Mouse (Mus musculus) urinary bladder, postnatal 25 days (tissue): ENCODE data around the gene Ap2s1.

Experiments
- DNase-seq: peaks from one replicate; pipeline ENCODE4 v3.0.0; 2022; ENCODE audit warnings: low spot score

Ap2s1 gene

GRCm38 (mm10) chr7:16755362-16756017 is 17.3 kb downstream of the Ap2s1 start:
- no peak for DNase-seq

GRCm38 (mm10) chr7:16758872-16759574 is 20.8 kb downstream of the Ap2s1 start:
- no peak for DNase-seq

GRCm38 (mm10) chr7:16760292-16760691 is 22.1 kb downstream of the Ap2s1 start:
- peak; percentile 28 for DNase-seq

GRCm38 (mm10) chr7:16761005-16761481 is 22.8 kb downstream of the Ap2s1 start:
- DNase-seq = peak; percentile 40

- no peak for DNase-seq
These were observed 23.4 kb downstream of the Ap2s1 start for GRCm38 (mm10) chr7:16761630-16762029.

- DNase-seq = peak; percentile 29
These were observed 25.4 kb downstream of the Ap2s1 start for GRCm38 (mm10) chr7:16763463-16764218.

GRCm38 (mm10) chr7:16766443-16766842 is 28.2 kb downstream of the Ap2s1 start:
- DNase-seq = no peak

- DNase-seq = no peak
These were observed 37.7 kb downstream of the Ap2s1 start for GRCm38 (mm10) chr7:16775888-16776287.

GRCm38 (mm10) chr7:16780076-16780475 is 41.9 kb downstream of the Ap2s1 start:
- DNase-seq = no peak

- DNase-seq = peak; percentile 92
These were observed 42.8 kb downstream of the Ap2s1 start, which contains the start of gene Slc1a5 for GRCm38 (mm10) chr7:16780825-16781554. Gene Slc1a5 (plus strand): TSS chr7:16781340.

- DNase-seq = no peak
These were observed 43.3 kb downstream of the Ap2s1 start for GRCm38 (mm10) chr7:16781555-16781815.

GRCm38 (mm10) chr7:16781816-16782554 is 43.8 kb downstream of the Ap2s1 start:
- DNase-seq = no peak

GRCm38 (mm10) chr7:16782555-16783125 is 44.4 kb downstream of the Ap2s1 start:
- DNase-seq = no peak

- DNase-seq = no peak
These were observed 45.0 kb downstream of the Ap2s1 start for GRCm38 (mm10) chr7:16783224-16783688.

GRCm38 (mm10) chr7:16783758-16784415 is 45.7 kb downstream of the Ap2s1 start:
- DNase-seq = no peak

- no peak for DNase-seq
These were observed 46.3 kb downstream of the Ap2s1 start for GRCm38 (mm10) chr7:16784498-16784976.

GRCm38 (mm10) chr7:16785541-16786083 is 47.4 kb downstream of the Ap2s1 start:
- no peak for DNase-seq

GRCm38 (mm10) chr7:16792316-16792715 is 54.1 kb downstream of the Ap2s1 start:
- DNase-seq = no peak

GRCm38 (mm10) chr7:16793010-16793725 is 55.0 kb downstream of the Ap2s1 start:
- DNase-seq = no peak
